Mouse (Mus musculus): ENCODE measurements around the gene Hnmt.
"Not testable (repeated sequence)": the region's sequence is repeated elsewhere in the genome, so short reads cannot be mapped to it uniquely, and the experiment has no call there.

Gene Hnmt

DNA sequence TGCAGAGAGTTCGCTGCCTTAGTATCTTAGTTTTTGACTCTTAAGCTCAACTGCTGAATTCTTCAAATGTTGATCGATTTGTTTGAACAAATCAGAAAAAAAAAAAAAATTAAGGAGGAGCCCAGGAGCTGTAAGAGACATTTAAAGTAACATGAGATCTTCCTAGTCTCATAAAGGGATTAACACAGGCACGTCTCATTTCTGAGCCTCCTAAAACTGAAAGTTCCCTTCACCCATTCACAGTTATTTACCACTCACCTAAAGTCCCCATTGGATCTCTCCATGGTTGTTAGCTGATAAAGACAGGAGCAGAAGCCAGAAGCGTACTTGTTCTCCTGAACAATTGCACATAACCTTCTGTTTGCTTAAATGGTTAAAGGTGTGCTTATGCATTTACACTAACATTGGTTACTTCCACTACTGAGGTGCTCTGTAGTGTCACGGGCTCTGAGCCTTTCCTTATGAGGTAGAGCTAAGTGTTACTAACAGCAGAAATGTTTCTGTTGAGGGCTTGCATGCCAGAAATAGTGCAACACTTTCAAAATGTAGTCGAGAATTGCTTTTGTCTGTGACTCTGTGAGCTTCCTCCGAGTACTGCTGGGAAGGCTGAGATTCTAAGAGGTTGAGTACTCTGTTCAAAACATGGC, at the start of gene Hnmt:
TSS of gene Hnmt (minus strand) at position 51 of the 647 bp plus-strand sequence.
- DNase-seq (ENCODE audit: low read depth), result no peak

DNA sequence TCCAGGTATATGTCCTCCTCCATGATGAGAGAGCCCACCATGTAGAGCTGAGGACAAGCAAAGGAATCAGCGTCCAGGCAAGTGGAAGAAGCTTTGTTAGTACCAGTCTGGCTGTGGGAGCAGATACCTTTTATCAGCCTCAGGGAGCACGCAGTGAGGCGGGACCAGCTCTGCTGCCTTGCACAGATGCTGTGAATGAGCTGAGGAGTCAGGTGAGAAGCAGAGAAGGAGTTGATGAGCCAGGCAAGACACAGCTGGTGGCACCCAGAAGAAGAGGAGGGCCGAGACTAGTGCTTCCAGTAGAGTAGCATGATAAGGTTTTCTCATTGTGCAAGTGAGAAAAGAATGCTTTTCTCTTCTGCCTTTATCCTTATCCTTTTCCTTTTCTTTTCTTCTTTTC, 47.3 kb upstream of the Hnmt start, which contains the start of gene Tbpl2:
TSS of gene Tbpl2 (minus strand) at position 101 of the 400 bp plus-strand sequence.
- no peak for DNase-seq (ENCODE audit: low read depth)

DNA sequence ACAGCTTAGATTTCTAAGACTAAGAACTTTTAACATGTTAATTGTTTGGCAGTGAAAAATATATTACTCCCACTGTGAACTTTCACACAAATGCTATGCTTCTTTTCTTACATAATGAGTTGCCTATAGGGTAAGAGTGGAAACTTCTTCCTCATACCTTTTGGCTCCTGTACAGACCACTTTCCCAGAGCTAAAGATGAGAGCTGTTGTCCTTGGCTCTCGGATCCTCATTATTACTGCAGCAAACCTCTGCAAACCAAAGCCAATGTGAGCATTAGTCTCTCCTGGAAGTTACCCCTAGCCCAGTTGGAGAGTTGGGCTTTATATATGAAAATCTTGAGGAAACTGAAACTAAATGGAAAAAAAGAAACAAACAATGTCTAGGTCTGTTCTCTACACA, 41.7 kb upstream of the Hnmt start:
- DNase-seq (ENCODE audit: low read depth), result no peak

DNA sequence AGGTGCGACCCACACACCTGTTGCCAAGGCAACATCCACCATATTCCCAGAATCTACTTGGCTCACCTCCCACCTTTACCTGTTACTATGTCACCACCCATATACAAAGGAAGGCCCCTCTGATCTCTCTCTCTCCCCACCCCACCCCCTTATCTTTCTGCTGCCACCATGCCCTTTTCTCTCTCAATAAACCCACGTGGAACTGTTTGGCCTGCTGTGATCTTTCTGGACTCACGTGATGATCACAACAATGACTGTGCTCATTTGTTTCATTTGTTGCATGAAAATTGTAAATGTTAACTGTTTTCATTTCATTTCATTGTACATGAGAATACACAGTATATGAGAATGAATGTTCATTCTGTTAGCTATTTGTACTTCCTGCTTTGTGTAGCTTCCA, 1.3 kb upstream of the Hnmt start:
- no peak for DNase-seq (ENCODE audit: low read depth)

DNA sequence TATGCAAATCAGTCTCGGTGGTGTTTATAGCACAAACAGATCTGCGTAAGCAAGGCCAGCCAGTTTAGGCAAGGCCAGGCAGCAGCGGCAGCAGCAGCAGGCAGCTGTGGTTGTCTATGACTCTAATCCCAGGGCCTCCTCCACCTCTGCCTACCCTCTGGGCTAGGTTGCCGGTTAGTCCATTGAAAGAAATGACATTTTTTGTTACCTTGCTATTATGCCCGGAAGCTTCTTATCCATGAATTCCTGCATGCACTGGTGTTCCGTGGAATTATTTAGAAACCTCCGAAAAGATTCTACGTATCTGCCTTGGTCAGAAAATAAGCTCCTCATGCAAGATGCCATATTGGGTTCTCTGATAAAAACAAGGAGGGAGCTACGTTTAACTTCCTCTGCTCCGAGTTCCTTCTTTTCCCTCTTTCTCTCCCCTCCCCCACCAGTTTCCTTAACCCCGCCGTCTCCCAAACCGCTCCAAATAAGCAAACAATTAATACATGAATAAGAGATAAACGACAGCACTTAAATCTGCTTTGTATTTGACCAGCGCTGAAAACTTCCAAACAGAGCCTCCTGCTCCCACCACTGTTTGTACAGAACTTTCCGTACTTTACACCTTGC, 605 bp downstream of the Hnmt start:
- DNase-seq (ENCODE audit: low read depth), result no peak

DNA sequence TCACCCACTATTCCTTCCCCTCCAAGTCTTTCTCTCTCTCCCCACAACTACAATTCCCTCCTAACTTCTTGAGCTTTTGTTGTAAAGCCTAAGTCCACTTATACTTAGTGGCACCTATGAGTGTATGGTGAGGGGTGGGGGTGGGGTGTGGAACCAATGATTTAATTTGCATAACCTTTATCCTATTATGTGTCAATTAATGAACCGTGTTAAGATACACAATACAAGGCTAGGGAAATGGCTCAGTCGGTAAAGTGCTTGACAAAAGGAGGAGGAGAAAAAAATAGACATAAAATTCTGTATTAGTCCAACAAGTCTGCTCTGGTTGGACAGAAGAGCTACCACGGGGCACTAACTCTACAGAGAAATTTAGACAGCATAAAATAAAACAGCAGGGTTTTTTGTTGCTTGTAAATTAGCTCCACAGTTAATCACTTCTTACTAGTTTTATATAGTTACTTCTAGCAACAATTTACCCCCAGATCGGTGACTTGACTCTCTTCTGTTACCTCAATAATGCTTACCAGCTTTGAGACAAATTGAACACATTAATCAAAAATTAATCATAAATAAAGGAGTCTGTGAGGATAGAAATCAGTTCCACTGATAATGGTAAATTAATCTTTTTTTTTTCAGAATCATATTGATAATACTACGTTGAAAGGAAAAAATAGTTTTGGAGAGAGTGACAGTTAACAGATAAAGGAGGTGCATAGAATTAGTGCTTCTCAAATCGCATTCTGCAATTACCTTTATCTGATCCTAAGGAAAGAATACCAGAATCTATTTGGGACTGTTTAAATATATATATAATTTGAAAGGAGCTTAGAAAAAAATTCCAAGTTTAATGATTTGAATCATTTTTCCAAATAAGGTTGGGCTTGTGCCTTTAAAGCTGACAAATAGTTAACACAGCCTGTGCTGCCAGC, 1.4 kb downstream of the Hnmt start:
- no peak for DNase-seq (ENCODE audit: low read depth)

DNA sequence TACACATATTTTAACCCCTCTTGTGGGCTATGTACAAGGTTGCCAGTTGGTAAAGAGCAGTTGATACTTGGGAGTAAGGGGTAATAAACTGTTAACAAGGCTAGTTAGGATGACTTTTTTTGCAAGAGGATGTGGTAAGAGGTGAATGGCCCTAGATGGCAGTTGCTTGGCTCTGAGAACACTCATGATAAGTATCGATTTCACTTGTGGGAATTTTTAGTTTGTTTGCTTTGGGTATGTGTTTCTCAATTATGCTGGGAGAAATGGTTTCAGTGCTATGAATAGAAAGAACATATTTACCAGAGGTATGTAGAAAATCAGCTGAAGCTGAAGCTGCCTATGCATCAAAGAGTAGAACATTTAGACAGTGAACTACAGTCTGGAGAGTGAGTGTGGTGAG, 6.3 kb downstream of the Hnmt start:
- DNase-seq (ENCODE audit: low read depth), result no peak

DNA sequence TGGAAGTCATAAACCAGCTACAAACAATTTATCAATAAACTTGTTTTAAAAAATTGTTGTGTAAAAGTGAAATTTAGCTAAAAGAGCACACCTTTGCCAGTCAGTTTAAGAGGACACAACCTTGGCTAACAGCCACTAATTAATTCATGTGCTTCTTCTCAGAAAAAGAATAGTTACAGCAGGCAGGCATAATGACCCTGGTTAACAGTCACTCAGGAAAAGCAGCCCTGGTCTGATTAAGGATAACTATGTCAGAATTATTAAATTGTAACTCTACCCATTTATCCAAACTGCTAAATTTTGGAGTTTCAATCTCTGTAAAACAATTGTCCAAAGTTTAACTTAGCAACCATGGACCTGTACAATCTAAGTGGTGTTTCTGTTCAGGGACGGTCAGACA, 8.7 kb downstream of the Hnmt start:
- DNase-seq (ENCODE audit: low read depth), result no peak

DNA sequence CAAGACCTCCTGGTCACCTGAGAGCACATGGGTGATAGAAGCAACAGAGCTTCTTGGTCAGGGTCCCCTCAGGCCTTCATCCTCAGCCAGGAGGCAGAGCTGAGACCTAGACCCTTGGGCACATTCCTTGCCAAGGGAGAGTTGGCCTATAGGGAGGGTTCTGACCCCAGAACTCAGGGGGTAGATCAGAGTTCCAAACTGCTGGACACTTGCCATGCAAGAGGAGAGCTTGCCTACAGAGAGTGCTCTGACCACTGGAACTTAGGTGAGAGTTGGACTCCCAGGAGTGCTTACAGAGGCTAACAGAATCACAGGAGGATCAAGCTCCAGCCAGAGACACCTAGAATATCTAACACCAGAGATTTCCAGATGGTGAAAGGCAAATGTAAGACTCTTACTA, 29.8 kb downstream of the Hnmt start:
- DNase-seq (ENCODE audit: low read depth), result not testable (repeated sequence)

DNA sequence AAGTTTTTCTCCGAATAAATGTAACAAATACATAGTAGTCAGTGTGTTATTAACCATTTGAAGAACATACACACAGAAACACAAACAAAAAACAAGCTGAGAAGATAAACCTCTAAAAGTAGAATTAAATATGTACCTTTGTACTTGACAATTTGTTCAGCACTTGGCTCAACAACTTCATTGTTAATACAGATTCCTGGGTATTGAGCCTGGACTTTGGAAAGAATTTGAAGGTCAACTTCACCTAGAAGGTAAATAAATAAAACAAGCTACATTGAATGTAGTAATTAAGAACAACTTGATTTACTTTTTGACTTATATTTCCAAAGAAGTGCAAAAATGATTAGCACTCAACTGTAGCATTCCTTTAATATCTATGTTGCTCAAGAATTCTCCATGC, 30.2 kb downstream of the Hnmt start:
- no peak for DNase-seq (ENCODE audit: low read depth)

DNA sequence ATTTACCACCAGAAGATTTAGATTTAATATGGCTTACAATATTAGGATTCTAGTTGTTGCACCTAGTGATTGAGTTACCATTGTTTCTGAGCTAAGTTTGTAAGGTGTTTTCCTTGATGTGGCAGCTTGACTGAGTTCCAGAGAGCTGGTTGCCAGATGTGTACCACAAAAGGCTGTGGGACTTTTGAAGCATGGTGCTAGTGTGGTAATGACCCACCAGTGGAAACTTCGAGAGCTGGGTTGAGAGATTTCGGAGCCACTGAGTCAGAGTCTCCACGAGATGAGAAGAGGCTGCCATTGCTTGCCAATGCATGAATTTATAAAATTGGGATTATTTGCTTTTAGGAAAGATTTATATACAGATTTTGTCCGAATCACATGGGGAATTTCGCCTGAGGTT, 34.2 kb downstream of the Hnmt start:
- DNase-seq (ENCODE audit: low read depth), result no peak

DNA sequence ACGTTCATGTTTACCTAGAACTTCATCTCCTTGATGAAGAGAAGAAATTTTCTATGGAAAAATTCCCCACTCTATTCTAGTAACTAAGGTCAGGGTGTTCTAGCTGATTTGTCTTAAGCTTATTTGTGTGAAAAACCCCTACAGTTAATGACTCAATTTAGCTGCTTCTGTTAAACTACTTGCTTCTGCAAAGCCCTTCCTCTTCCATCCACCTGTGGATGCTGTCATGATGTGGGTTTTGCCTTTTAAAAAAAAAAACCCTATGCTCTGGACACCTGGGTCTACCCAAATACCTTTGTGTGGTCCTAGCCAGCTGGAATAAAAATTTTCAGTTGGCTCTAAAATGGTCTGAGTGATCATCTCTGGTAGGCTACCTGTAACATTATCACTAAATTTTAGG, 49.9 kb downstream of the Hnmt start:
- DNase-seq (ENCODE audit: low read depth), result no peak

DNA sequence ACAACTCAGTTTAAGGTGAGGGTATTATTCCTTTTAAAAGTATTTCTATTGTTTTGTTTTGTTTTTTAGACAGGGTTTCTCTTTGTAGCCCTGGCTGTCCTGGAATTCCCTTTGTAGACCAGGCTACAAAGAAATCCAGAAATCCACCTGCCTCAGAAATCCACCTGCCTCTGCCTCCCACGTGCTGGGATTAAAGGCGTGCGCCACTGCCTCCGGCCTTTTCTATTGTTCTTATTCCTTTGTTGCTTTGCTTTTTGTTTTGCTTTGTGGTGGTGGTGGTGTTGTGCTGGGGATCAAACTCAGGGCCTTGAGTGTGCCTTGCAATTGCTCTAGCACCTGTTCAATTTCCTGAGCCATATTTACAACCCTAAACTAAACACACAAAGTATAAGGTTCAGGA, 50.4 kb downstream of the Hnmt start:
- DNase-seq (ENCODE audit: low read depth), result no peak

DNA sequence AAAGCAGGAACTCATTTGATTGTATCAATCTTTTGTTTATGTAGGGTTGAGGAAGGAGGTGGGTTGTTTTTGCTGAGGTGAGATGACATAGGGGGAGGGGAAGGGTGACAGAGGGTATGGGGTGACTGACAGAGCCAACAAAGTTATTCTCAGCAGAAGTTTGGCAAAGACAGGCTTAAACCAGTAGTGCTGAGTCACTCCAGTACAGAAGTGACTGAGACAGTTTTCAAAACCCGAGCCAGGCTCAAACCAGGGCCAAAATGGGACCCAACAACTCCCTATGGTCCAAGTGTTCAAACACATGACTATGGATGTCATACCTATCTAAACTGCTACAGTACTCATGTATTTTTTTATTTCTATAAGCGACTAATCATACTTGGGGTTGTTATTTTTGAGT, 52.4 kb downstream of the Hnmt start:
- no peak for DNase-seq (ENCODE audit: low read depth)

DNA sequence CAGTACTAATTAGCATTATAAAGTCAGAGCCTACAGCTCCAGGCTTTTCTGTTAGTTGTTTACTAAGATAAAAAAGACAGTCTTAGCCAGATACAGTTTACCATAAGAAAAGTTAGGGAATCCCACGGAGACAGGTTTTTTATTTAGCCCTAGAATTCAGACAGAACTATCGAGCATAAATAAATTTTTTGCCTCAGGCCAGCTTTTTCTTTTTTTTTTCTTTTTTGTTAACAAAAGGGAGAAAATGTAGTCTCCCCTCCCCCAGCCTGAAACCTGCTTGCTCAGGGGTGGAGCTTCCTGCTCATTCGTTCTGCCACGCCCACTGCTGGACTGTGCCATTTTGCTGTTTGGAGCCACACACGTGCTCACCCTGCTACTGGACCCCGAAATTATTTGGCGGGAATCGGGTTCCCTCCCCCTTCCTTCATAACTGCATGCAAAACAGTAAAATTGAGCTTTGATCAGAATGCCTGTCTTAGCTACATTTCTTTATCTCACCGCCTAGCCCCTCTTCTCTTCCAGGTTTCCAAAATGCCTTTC, 59.1 kb downstream of the Hnmt start:
- DNase-seq (ENCODE audit: low read depth), result not testable (repeated sequence)

DNA sequence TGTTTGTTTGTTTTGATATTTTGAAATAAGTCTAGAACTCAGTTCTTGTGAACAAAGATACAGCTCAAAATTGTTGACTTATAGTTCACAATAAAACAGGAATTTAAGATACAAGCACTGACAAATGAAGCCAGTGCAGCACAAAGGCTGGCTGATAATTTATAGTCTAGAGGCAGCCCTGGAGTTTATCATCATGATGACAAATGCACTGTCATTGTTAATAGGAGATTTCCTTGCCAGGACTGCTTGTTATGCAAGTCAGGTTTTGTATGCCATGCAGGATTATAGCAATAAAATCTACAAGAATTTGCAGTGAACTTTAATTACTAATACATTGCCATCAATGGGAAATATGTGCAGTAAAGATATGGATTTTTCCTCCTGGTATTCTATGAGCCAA, 61.9 kb downstream of the Hnmt start:
- DNase-seq (ENCODE audit: low read depth), result no peak

DNA sequence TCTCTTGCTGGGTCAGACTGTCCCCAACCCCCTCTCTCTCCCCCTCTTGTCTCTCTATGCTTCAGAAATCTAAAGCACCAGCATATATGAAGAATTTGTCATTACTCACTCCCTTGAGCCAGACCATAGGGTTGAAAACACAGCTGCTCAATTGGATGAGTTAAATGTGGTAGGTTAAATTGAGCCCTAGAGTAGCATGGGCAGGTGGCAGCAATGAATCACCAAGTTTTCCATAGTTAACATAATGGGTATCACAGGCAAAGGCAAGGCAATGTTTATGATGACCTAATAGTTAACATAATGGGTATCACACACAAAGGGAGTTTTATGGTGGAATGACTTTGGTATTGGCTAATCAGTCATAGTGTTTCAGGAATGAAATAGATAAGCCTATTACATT, 65.9 kb downstream of the Hnmt start:
- DNase-seq (ENCODE audit: low read depth), result no peak

DNA sequence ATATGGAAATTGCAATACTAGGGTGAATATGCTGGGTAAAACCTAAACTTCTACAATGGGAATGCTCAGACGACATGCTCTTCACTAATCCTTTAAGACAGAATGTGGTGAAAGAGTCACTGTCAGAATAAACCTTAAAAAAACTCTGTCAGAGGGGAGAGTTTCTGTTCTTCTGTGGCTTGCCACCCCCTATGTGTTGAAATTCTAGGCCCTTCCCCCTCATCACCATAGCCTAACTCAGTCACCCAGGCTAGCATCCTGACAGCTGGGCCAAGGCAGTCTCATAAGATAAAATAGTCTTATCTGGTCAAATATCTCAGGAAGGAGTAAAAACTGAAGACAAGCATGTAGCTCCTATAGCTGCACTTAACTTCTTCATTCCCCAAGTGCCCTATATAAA, 66.3 kb downstream of the Hnmt start:
- DNase-seq (ENCODE audit: low read depth), result no peak

DNA sequence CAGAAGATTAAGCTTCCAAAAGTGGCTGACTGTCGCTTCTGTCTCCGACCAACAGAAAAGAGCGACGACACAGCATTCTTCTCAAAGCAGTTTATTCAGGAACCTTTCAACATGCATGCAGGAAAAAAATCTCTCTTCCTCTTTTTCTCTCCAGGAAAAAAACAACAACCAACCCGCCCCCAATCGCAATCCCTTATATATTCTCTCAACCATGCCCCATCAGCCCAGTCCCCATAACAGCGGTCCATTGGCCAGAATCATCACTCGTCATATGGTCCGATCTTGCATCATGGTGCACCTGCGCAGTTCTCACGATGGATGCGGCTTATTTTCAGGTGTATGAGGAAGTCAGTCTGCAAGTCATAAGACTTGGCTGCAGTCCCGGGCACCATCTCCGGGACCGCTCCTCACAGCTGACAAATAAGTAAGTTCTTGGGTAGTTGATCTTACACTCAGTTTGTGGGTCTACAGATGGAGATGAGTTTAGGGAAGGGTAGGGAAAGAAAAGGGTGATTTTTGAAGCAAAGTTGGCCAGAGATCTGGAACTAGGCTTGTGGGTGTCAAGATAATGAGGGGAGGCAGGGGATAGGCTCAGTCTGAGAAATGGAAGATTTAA, 88.4 kb downstream of the Hnmt start:
- DNase-seq (ENCODE audit: low read depth), result not testable (repeated sequence)
